Comparison of ENCODE assay signal across 28 mouse cellular contexts in the genomic region with DNA sequence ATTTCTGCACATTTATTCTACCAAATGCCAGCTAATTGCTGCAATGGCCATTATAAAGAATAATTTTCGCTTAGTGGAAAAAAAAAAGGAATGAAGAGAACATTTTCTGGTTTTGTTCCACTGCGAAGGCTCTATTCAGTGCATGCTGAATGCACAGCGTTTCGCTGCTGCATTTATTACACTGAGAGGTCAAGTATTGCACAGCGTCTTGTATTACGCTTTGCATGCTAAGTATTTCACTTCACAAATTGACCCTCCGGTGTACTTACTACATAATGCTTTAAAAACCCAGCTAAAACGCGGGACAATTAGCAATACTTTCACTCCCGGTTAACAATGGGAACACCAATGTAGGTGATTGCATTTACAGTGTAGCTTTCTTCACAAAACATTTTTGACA. TPM values are rescaled to one million over a fixed set of nuclear protein-coding genes. Genes with fewer than 3 reads are reported as not detected.
DNase-seq lines count a peak whose midpoint lies in the region; ATAC-seq and TF ChIP-seq lines count a peak whose summit lies in the region.
"Had no signal": no experiment of that assay in that cellular context is flagged by ENCODE, and none has a peak within 500 bp of the region (broad histone marks: within the 10 kb centered on the region; RNA-seq: fewer than 3 reads in every experiment).

No protein-coding gene starts in this region.

- no peak overlapping the region for H3K4me2 ChIP-seq in forebrain, embryonic 12.5 days
- H3K4me2 ChIP-seq in forebrain, embryonic 15.5 days (replicated peaks): no peak overlapping the region
- no peak overlapping the region for H3K4me2 ChIP-seq in midbrain, embryonic 13.5 days (replicated peaks)
- H3K4me2 ChIP-seq: embryonic facial prominence, embryonic 12.5 days; embryonic facial prominence, embryonic 15.5 days; heart, embryonic 13.5 days; hindbrain, embryonic 14.5 days had no signal

- peaks cover 89% of the 10 kb centered on the region for H3K27me3 ChIP-seq in forebrain, embryonic 12.5 days
- peaks cover 96% of the 10 kb centered on the region for H3K27me3 ChIP-seq in forebrain, embryonic 15.5 days
- H3K27me3 ChIP-seq in midbrain, embryonic 13.5 days: peaks cover 47% of the 10 kb centered on the region
- peaks cover 51% of the 10 kb centered on the region for H3K27me3 ChIP-seq in midbrain, embryonic 10.5 days (ENCODE audit: low read depth, poor library complexity, severe bottlenecking)
- H3K27me3 ChIP-seq: embryonic facial prominence, embryonic 12.5 days; embryonic facial prominence, embryonic 15.5 days; heart, embryonic 13.5 days had no signal

- H3K4me3 ChIP-seq in forebrain, embryonic 12.5 days (replicated peaks): no peak overlapping the region
- no peak overlapping the region for H3K4me3 ChIP-seq in forebrain, embryonic 15.5 days
- H3K4me3 ChIP-seq in midbrain, embryonic 13.5 days (replicated peaks): no peak overlapping the region
- no peak overlapping the region for H3K4me3 ChIP-seq in midbrain, embryonic 10.5 days
- H3K4me3 ChIP-seq: embryonic facial prominence, embryonic 12.5 days; embryonic facial prominence, embryonic 15.5 days; heart, adult 2 months; heart, embryonic 10.5 days; heart, embryonic 13.5 days had no signal

- no peak overlapping the region for H3K9ac ChIP-seq in forebrain, embryonic 12.5 days
- no peak overlapping the region for H3K9ac ChIP-seq in forebrain, embryonic 15.5 days (replicated peaks)
- H3K9ac ChIP-seq in midbrain, embryonic 13.5 days (replicated peaks): no peak overlapping the region
- H3K9ac ChIP-seq: embryonic facial prominence, embryonic 12.5 days; embryonic facial prominence, embryonic 15.5 days; heart, embryonic 13.5 days; hindbrain, embryonic 14.5 days had no signal

- no peak for DNase-seq in midbrain, embryonic 10.5 days (ENCODE audit: low spot score)
- peak; percentile 71 for DNase-seq in brain, embryonic 14.5 days (ENCODE audit: low read depth)
- no peak for DNase-seq in kidney, postnatal 25 days
- DNase-seq: adrenal gland, adult 2 months; adrenal gland, postnatal 14 days; cerebellum, adult 11-12 months; cerebellum, adult 8-10 months; cerebellum, postnatal 10 days; cerebellum, postnatal 36 days; embryo, embryonic 11 days; gastrocnemius, postnatal 10 days; gastrocnemius, postnatal 36 days; heart, adult 2 months; heart, postnatal 14 days; heart, postnatal 4 days had no signal

- TF ChIP-seq CTCF in brain, embryonic 14.5 days (IDR thresholded peaks at IDR 0.05; ENCODE audit: borderline replicate concordance, extremely low read depth, insufficient read depth, insufficient read length): no peak

- 45% methylated on average over 10 of the region's 10 CpGs for WGBS in forebrain, embryonic 12.5 days
- WGBS in forebrain, embryonic 15.5 days: 44% methylated on average over 10 of the region's 10 CpGs
- WGBS in midbrain, embryonic 13.5 days: 53% methylated on average over 10 of the region's 10 CpGs
- 82% methylated on average over 10 of the region's 10 CpGs for WGBS in midbrain, embryonic 10.5 days

- no peak for TF ChIP-seq POLR2A in brain, embryonic 14.5 days (IDR thresholded peaks at IDR 0.05; ENCODE audit: borderline replicate concordance, extremely low read depth, insufficient read depth, insufficient read length, poor library complexity, severe bottlenecking)

- H3K9me3 ChIP-seq in forebrain, embryonic 12.5 days: no peaks in the 10 kb centered on the region
- no peaks in the 10 kb centered on the region for H3K9me3 ChIP-seq in forebrain, embryonic 15.5 days
- no peaks in the 10 kb centered on the region for H3K9me3 ChIP-seq in midbrain, embryonic 13.5 days
- no peaks in the 10 kb centered on the region for H3K9me3 ChIP-seq in midbrain, embryonic 10.5 days (replicated peaks)
- H3K9me3 ChIP-seq: embryonic facial prominence, embryonic 12.5 days; embryonic facial prominence, embryonic 15.5 days; heart, embryonic 10.5 days; heart, embryonic 13.5 days had no signal

- 0 out of 2 replicates have a peak overlapping the region, but pooled peaks have one; percentile 13 for H3K27ac ChIP-seq in forebrain, embryonic 12.5 days
- H3K27ac ChIP-seq in forebrain, embryonic 15.5 days (replicated peaks): no peak overlapping the region
- no peak overlapping the region for H3K27ac ChIP-seq in midbrain, embryonic 13.5 days
- no peak overlapping the region for H3K27ac ChIP-seq in midbrain, embryonic 10.5 days (replicated peaks)
- H3K27ac ChIP-seq: embryonic facial prominence, embryonic 12.5 days; embryonic facial prominence, embryonic 15.5 days; heart, adult 2 months; heart, embryonic 10.5 days; heart, embryonic 13.5 days; hindbrain, embryonic 14.5 days; hindbrain, postnatal 0 days had no signal

- ATAC-seq in forebrain, embryonic 12.5 days (ENCODE audit: low FRiP score): peak; percentile 61; the same call in 1 of the 2 replicates
- ATAC-seq in forebrain, embryonic 15.5 days (replicated peaks): no peak
- ATAC-seq in midbrain, embryonic 13.5 days: 0 out of 2 replicates have a peak, but pooled peaks have one; percentile 74
- ATAC-seq: CD4-positive, CD25-positive, alpha-beta regulatory T cell, adult 4 months; hindbrain, postnatal 0 days; inflammation-experienced regulatory T-cells, adult 6 months; intestine, embryonic 16.5 days had no signal

- peaks cover 3% of the 10 kb centered on the region; the same call in 1 of the 2 replicates for H3K4me1 ChIP-seq in forebrain, embryonic 12.5 days
- no peaks in the 10 kb centered on the region for H3K4me1 ChIP-seq in forebrain, embryonic 15.5 days
- H3K4me1 ChIP-seq in midbrain, embryonic 13.5 days (replicated peaks): no peaks in the 10 kb centered on the region; the same call in 1 of the 2 replicates
- no peaks in the 10 kb centered on the region for H3K4me1 ChIP-seq in midbrain, embryonic 10.5 days
- H3K4me1 ChIP-seq: embryonic facial prominence, embryonic 12.5 days; embryonic facial prominence, embryonic 15.5 days; heart, embryonic 10.5 days; heart, embryonic 13.5 days had no signal

- no peaks in the 10 kb centered on the region for H3K36me3 ChIP-seq in forebrain, embryonic 12.5 days (replicated peaks)
- H3K36me3 ChIP-seq in forebrain, embryonic 15.5 days: no peaks in the 10 kb centered on the region
- H3K36me3 ChIP-seq in midbrain, embryonic 13.5 days: no peaks in the 10 kb centered on the region
- H3K36me3 ChIP-seq in midbrain, embryonic 10.5 days: no peaks in the 10 kb centered on the region
- H3K36me3 ChIP-seq: embryonic facial prominence, embryonic 12.5 days; embryonic facial prominence, embryonic 15.5 days; heart, embryonic 10.5 days; heart, embryonic 13.5 days had no signal

RNA-seq across cellular contexts. Expression of a gene that starts 54.1 kb away (rescaled TPM):
- 37.2 and 66.0 TPM in 2 replicates for polyA plus RNA-seq in forebrain, embryonic 12.5 days (2016; fragmentation: Nextera tagmentation; extraction: Ambion mirVana)
- 8.2 and 11.0 TPM in 2 replicates for polyA plus RNA-seq in forebrain, embryonic 15.5 days (2015; fragmentation: Nextera tagmentation; extraction: Ambion mirVana)
- 6.2 and 9.2 TPM in 2 replicates for polyA plus RNA-seq in midbrain, embryonic 13.5 days (2015; fragmentation: Nextera tagmentation; extraction: Ambion mirVana)
- polyA plus RNA-seq in midbrain, embryonic 10.5 days (2016; fragmentation: Nextera tagmentation; extraction: Ambion mirVana): 9.1 and 9.4 TPM in 2 replicates
- 29.4 and 75.7 TPM in 2 replicates for polyA plus RNA-seq in brain, embryonic 14.5 days (2012; rRNA removed)
- polyA plus RNA-seq: adrenal gland, adult 2 months; C2C12; CD4-positive, CD25-positive, alpha-beta regulatory T cell, adult 4 months; embryonic facial prominence, embryonic 15.5 days; hindbrain, embryonic 14.5 days; hindbrain, postnatal 0 days; inflammation-experienced regulatory T-cells, adult 6 months; intestine, embryonic 16.5 days had no signal
